Mouse (Mus musculus) MN1 (cell line): ENCODE results near the gene Dgkd.
"Not testable (repeated sequence)": the region's sequence is repeated elsewhere in the genome, so short reads cannot be mapped to it uniquely, and the experiment has no call there.

Experiments used
- DNase-seq: peaks from one replicate; pipeline ENCODE4 v3.0.0-alpha.2; 2016; ENCODE audit warnings: low spot score

Gene Dgkd

DNA sequence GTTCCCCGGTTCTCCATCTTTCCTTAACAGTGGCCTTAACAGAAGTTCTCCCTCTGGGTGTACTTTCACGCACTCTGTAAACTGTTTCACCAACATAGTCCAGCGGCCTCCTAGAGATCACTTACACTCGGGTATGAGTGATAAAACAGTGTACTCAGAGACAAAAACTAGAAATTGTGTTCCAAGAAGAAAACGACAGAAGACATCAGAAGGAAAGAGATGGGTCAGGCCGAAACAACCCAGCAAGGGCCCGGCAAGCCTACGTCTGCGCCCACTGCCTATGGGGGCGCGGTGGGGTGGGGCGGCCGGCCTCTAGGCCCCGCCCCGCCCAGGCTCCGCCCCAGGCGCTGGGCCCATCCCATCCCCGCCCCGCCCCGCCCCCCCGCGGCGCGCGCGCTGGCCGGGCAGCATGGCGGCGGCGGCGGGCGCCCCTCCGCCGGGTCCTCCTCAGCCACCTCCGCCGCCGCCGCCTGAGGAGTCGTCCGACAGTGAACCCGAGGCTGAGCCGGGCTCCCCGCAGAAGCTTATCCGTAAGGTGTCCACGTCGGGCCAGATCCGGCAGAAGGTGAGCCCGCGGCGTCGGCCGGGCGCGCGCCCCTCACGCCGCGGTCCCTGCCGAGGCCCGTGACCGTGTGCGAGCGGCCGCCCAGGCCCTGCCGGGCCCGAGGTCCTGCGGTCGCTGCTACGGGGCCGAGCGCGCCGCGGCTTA is at the start of gene Dgkd:
Gene Dgkd, plus strand, starts transcription at position 396 of the 709 bp plus-strand sequence.
- peak; percentile 88 for DNase-seq

DNA sequence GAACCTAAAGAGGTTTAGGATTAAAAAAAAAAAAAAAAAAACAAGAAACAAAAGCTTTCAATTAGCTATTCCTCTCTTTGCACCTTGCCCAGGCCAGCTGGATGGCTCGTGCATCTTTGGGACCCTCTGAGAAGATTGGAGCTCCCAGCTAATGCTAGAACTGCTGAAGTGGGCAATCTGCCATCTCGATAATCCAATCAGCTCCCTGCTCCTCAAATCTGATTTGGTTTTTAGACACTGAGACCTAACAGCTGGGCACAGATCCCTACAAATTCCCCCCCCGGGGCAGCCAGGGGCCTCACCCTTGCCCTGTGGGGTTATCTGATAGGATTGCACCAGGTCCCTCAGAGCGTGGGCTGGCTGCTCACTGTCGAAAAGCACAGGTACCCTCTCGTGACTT is 49.5 kb upstream of the Dgkd start, which contains the start of gene Sag:
Gene Sag, plus strand, starts transcription at position 105 of the 400 bp plus-strand sequence.
- peak; percentile 56 for DNase-seq

DNA sequence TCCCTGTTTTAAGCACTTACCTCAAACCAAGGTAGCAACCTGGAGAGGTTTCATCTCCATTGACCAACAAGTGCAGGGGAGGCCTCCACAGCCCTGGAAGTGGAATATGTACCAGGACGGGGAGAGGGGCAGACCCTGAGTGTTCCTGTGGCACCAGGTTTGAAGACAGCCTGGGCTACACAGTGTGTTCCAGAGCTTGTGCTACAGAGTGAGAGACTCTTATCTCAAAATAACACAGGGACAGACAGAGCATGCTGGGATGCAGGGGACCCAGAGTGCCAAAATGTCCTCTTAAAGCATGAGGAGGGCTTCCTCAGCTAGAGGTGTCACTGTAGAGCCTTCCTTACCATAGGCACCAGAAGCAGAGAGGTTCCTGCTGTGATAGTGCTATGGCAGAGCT is 45.3 kb upstream of the Dgkd start:
- no peak for DNase-seq

DNA sequence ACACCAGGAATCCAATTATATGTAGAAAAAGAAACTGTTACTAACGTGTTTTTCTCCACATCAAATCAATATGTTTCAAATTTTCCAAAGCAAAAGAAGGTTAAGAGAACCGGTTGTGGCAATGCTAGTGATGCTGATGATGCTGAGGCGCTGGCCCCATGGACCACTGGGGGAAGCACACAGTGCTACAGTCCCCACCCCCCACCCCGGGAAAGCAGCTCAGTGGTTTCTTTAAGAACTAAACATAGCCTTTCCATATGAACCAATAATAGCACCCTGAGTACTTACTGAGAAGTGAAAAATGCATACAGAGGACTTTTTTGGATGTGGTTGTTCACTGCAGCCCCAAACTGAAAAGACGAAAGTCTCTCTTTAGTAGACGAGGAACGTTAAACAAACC is 41.7 kb upstream of the Dgkd start:
- DNase-seq = no peak

DNA sequence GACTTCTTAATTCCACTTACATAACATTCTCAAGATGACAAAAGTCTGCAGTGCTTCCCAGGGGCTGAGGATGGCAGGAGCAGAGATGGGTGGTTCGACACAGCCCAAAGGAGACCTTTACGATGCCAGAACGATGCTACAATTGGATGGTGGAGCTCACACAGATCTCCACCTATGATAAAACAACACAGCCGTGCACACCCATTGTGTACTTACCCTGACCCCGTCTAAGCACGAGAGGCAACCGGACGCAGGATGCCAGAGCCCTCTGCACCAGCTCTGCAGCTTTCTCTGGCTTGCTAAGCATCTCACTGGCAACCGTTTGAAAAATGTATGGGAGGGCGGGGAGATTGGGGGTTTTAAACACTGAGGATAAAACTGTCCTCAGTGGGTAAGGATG is 41.0 kb upstream of the Dgkd start:
- DNase-seq = no peak

DNA sequence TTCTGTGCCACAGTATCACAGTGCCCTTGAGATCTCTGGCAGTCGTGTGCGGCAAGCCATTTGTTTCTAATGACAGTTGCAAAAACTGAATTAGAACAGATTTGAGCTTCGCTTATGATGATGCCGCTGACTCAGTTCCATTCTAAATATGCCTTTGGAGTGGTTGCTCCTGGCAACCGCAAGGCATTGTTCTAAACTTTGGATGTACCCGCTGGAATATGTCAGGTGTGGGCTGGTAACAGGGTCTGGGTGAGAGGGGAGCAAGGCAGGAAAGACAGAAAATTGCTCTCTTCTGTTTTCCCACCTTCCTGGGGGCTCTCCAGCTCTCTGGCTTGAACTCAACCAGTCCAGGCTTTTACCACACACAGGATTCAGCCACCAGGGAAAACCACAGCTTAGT is 39.9 kb upstream of the Dgkd start:
- no peak for DNase-seq

DNA sequence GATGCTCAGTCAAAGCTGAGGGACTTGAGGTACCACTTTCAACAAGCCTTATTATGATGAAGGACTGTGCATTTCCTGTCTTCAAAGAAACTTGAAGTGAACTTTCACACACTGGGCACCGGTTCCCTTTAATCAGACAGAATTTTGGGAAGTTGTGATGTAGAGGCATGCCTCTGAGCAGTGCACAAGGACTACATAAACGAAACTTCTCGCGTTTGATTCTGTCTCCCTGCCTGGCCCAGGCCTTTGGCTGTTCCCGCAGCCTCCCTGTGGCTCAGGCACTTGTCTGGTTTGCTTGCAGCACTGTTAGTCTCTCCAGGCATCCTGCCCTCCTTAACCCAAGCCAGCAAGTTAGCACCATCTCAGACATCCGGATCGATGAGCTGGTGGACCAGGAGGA is 39.4 kb upstream of the Dgkd start:
- DNase-seq = no peak

DNA sequence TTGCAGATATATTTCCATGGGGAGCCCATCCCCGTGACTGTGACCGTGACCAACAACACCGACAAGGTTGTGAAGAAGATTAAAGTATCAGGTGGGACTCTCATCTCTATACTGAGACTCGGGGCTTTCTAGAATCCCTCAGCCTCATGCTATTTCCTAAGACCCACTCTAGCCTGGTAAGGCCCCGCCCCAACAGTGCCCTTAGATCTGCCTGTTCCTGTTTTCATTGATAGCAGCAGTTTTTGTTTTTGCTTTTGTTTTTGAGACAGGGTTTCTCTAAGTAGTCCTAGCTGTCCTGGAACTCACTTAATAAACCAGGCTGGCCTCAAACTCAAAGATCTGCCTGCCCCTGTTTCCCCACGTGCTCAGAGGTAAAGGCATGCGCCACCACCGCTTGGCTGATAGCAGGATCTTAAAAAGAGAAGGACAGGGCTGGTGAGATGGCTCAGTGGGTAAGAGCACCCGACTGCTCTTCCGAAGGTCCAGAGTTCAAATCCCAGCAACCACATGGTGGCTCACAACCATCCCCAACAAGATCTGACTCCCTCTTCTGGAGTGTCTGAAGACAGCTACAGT is 28.6 kb upstream of the Dgkd start:
- DNase-seq = no peak

DNA sequence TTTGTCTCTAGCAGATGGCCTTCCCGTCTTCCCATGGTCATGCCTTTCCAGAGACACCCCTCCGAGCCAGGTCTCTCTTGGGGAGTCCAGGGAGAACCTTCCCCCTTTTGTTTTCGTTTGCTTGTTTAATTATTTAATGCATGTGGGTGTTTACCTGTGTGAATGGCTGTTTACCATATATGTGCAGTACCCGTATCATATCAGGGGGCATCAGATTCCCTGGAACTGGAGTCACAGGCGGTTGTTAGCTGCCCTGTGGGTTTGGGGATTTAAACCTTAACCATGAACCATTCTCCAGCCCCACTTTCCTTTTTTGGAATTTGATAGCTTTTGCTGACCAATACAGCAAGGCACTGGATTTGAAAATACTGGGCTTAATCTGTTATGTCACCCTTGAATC is 27.8 kb upstream of the Dgkd start:
- no peak for DNase-seq

DNA sequence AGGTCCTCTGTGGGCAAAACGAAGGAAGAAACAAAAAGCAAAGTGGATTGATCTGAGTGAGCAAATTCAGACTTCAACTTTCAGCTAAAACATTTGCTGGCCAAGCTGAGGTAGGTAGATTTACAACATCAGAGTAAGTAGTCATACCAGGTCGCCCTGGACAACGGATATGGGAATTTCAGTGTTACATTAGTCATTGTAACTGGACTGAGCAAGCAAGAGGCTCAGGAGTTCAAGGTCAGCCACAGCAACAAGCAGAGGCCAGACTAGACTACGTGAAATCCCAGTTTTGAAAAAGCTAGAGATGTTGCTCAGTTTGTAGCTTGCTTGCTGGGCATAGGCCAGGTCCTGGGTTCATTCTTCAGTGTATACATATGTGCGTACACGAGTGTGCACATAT is 27.1 kb upstream of the Dgkd start:
- no peak for DNase-seq

DNA sequence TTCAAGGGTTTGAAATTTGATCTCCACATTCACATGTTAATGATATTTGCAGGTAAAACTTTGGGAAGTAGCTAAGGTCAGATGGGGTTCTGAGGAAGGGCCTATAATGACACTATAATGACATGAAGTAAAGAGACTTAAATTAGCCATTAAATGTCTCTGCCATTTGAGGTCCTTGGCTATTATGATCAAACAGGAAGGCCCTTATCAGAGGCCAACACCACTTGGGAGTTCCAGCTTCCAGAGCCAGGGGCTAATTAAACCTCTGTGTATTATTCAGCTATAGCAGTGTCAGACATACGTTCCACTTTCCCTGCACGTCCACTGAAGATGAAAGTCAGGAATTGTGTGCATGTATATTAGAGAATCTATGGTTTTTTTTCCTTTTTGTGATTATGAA is 26.6 kb upstream of the Dgkd start:
- no peak for DNase-seq

DNA sequence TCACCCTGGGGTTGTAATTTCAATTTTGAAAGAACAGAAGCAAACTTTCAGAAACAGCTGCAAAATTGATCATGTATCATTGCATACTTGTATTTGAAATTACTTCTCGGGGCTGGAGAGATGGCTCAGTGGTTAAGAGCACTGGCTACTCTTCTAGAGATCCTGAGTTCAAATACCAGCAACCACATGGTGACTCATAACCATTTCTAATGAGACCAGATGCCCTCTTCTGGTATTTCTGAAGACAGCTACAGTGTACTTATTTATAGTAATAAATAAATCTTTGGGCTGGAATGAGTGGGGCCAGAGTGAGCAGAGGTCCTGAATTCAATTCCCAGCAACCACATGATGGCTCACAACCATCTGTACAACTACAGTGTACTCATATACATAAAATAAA is 25.6 kb upstream of the Dgkd start:
- not testable (repeated sequence) for DNase-seq

DNA sequence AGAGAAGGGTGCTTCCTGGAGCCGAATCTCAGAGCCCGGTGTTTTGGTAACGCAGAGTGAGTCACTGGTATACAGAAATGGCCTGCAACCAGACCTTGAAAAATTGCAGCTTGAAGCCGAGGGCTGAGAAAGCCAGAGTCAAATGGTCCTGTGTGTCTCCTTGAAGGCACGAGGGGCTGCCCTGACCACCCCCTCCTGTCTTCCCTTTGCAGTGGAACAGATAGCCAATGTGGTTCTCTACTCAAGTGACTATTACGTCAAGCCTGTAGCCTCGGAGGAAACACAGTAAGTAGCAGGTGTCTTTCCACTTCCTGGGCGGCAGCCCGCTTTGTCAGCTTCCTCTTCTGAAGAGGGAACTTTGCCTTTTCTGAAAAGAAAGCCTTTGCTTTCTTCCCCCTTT is 24.9 kb upstream of the Dgkd start:
- DNase-seq = no peak

DNA sequence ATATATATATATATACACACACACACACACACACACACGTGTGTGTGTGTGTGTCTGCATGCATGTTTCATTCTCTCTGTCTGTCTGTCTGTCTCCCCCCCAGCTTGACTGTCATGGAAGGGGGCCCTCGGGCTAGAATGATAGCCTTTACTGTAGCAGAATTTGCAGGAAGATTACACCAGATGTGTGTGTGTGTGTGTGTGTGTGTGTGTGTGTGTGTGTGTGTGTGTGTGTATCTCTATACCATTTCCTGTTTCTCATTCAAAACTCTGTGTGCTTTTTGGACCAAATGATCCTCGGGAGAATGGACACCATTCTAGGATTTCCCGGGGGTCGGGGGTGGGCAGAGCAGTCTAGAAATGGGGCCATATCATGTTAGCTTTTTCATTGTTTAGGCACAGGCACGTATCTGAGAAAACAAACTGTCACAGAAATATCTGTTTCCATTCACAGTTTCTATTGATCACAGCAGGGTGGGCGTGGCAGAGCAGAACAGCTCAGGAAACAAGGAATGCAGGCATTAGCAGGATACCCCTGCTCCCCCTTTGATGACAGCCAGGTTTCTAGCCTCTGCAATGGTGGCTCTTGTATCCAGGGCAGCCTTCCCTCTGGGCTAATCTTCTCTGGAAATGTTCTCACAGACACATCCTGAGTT is 24.0 kb upstream of the Dgkd start:
- DNase-seq = no peak

DNA sequence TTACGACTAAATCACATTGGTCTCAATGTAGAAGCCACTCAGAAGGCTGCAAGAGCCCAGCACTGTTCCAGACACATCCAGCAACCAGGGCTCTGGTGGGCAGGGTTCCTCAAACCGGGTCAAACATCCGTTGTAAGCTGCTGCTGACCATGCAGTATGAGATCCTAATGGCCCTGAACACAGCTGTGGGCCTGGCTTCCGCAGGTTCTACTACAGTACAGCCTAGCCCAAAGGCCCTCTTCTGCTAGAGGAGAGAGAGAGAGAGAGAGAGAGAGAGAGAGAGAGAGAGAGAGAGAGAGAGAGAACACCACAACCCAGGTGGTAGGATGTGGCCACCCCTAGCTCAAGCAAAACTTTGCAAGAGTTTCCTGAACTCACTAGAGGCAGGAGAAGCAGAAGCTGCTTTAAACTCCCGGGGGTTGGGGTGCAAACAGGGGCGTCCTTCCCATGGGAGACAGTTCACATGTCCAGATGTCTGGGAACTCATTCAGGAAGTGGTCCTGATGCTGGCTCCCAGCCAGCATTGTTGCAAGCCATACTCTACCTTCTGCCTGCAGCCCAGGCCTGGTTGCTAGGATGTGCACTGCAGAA is 23.4 kb upstream of the Dgkd start:
- no peak for DNase-seq

DNA sequence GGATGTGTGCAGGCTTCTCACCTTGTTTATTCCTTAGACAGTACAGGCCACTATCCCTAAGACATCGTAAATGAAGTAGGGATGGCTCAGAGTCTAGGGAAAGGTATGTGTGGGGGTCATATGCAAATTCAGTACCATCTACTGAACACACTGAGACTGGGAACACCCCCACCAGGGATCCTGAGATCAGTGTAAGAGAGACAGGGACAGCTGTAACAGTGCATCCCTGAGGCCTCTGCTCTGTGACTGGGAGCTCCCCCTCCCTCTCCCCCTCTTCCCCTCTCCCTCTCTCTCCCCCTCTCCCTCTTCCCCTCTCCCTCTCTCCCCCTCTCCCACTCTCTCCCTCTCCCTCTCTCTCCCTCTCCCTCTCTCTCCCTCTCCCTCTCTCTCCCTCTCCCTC is 16.6 kb upstream of the Dgkd start:
- no peak for DNase-seq

DNA sequence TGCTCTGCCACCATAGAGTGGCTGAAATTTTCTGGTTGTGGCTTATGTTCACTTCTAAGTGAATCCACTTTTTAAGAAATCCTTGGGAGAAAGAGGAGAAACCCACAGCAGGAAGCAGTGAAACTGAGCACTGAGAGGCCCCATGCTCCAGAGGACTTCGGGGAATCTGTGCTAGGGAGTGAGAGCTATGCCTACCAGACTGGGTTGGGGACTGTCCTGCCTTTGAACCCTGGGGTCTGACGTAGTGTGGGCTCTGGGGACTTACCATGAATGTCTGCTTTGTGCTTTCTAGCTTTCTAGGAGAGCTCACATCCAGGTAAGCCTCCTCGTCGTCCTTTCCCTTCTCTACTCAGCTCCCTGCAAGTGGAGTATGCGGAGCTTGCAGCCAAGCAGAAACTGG is 16.1 kb upstream of the Dgkd start:
- no peak for DNase-seq

DNA sequence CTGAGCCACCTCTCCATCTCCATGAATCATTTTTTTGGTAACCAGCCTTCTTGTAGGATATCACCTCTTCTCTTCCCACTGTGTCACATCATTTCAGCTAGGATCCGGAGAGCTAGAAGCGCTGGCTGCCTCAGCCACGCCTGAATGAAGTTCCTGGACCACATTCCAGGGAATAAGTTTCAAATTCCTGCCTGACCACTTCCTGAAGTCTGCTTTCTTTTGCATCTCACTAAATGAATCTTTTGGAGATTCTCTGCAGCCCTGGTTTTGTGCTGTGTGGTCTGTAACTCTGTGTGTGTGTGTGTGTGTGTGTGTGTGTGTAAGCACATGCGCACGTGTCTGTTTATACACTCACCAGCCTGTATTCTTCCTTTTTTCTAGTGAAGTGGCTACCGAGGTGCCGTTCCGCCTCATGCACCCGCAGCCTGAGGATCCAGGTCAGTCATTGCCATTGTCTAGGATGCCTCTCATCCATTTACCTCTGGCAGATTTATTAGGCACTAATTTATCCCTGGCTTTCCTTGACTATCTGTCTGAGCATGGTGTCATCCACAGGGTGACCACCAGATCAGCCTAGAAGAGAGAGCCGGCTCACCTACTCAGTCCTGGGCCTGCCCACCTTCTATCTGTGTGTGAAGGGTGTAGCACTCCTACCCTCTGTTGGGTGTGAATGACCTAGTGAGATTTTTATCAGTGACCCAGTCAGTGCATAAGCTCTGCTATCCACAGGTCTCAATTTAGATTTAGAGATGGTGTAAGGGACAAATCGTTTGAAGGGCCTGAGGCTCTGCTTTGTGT is 12.5 kb upstream of the Dgkd start:
- DNase-seq = no peak

DNA sequence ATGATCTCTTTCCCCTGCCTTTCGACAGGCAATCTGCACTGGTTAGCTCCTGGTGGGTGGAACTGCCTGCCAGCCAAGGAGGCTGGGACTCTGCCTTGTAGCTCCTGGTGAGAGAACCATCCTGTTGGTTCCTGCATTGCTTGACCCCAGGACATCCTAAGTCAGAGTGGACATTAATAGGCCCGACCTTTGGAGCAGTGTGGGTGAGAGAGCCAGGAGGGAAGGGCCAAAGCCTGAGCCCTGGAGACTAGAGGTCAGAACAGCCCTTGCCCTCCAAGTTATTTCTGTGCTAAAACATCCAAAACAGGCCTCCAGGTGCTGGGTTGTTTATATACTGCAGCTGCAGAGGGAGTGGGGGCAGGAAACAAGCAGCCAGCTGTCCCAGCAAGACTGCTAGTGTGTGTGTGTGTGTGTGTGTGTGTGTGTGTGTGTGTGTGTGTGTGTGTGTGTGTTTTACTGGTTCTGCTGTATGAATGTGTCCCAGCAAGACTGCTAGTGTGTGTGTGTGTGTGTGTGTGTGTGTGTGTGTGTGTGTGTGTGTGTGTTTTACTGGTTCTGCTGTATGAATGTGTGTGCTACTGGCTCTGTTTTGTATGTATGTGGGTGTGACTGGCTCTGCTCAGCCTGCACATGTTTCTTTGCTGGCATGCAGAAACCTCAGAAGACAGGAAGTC is 6.1 kb upstream of the Dgkd start:
- peak; percentile 55 for DNase-seq

DNA sequence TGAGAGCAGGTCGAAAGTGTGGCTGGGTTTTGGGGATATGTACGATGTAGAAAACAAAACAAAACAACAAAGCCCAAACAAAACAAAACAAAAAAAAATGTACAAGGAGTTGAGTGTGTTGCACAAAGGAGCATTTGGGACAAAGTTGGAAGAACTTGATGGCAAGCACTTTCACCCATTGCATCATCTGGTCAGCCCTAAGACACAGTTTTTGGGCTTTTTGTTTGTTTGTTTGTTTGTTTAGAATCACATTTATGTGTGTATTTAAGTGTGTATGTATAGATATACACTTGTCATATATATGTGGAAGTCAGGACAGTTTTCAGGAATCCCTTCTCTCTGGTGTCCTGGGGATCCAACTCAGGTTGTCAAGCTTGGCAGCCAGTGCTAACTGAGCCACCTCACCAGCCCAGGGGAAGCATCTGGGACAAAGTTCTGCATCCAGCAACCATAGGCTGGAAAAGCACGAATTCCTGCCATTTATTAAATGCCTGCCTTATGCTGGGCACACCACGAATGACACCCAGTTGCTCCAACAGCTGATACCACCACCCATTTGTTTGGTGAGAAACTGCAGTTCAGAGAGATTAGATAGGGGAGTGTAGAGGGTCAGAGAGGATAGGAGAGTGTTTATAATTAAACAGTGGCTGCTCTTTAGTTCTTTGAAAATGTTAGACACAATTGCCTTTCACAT is 5.5 kb upstream of the Dgkd start:
- DNase-seq = no peak
